Mouse (Mus musculus) heart, adult 11 months (tissue): ENCODE results near the gene Abcc6.
A peak's percentile ranks its signal among the peaks of the same experiment; 100 is the strongest.
"Not testable (repeated sequence)": the region's sequence is repeated elsewhere in the genome, so short reads cannot be mapped to it uniquely, and the experiment has no call there.

Experiments
- DNase-seq: peaks from one replicate; pipeline ENCODE4 v3.0.0; 2022

Gene Abcc6

DNA sequence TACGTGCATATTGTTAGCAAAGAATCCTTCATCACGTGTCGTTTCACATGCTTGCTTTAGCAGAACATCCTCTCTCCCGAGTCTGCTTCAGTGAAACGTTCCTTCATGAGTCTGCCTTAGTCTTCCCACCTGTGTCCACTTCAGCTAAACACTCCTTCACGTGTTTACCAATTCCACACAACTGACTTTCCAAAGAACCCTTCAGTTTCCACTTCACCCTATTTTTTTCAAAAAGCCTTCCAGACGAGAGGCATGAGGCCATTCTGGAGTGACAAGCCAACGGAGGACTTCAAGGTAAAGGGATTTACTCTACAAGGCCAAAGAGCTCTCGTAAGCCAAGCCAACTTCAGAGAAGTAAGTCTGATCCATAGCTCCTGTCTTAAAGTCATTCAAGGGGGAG lies 4.7 kb downstream of the Abcc6 start:
- no peak for DNase-seq

DNA sequence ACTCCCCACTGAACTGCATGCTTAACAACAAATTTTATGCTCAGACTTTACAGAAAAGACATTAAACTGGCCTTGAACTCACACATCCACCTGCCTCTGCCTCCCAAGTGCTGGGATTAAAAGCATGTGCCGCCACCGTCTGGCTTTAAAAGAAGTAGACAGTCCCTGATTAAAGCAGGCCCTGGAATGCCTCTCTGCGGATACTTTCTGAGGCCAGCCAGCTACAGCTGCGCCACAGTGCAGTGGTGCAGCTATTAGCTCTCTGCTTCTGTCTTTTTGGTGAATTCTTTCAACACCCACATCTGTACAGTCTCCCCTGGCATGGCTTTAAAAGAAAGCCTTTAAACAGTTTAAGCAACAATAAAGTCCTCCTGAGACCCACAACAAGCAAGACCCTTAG lies 8.2 kb downstream of the Abcc6 start:
- DNase-seq: no peak

DNA sequence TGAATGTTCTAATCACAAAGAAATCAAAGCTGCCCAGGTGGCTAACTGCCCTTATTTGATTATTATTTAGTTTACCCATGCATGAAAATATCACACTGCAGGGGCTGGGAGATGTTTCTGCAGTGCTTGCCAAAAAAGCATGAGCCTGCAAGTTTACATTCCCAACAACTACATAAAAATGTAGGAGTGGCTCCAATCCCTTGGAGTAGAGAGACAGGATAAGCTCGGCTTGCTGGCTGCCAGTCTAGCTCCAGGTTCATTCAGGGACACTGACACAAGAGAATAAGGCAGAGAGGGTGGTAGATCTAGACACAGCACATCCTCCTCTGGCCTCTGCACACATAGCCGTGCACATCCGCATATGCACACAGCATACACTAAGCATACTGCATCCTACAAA lies 10.5 kb downstream of the Abcc6 start:
- DNase-seq: no peak

DNA sequence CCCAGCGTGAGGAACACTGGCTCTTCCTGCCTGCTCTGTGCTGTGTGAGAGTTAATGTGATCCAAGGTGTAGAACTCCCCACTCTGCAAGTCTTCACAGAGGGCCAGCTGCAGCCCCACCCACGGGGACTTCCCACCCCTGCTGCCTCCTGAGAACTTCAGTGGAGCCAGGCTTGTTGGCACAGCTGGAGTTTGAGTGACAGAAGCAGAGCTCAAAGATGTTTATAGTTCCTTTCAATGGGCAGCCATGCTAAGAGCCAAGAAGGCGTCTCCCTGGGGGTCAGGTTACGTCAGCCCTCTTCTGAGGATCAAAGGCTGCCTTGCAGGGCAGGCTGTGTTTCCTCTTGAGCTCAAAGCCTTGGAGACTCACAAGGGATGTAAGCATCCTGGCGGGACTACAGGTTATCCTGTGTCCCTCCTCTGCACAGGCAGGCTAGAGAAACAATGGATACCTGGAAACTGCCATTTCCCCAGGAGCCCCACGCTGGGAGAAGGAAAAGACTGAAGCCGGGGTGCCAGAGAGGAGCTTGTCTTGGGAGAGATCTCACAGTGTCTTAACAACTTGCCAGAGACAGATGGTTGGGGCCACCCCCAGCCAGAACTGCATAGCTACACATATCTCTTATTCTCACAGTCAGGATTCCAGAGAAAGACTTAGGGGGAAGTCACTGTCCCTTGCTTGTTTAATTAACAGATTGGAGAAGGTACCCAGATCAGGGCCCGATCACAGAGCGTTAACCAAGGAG lies 16.7 kb downstream of the Abcc6 start:
- DNase-seq: peak; percentile 89

DNA sequence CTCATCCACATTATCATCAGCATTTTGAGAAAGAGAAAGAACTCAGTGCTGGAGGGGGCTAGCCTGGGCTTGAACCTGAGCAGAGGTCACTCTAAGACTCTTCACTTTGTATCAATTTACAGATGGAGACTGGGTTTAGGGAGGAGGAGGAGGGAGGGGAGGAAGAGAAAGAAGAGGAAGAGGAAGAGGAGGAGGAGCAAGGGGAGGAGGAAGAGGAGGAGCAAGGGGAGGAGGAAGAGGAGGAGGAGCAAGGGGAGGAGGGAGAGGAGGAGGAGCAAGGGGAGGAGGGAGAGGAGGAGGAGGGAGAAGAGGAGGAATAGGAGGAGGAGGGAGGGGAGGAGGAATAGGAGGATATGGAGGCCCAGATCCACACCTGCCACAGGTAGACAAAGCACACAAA lies 18.0 kb downstream of the Abcc6 start:
- no peak for DNase-seq

DNA sequence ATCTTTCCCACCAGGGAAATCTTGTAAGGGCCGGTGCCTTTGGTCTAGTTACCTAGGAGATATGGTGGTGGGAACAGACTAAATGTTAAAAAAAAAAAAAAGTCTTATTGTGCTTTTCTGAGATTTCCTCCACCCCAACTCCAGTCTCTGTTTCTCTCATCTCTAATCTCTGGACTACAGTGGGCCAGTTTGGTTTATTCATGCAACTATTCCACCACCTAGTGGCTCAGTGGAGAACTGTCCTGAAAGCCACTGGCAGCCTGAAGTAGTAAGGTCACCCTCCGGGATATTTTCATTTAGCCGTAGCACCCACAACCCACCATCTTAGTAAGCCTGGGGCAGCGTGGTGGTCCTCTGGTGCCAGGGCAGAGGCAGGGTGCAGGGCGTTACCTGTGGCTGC lies 20.5 kb downstream of the Abcc6 start:
- peak; percentile 91 for DNase-seq

DNA sequence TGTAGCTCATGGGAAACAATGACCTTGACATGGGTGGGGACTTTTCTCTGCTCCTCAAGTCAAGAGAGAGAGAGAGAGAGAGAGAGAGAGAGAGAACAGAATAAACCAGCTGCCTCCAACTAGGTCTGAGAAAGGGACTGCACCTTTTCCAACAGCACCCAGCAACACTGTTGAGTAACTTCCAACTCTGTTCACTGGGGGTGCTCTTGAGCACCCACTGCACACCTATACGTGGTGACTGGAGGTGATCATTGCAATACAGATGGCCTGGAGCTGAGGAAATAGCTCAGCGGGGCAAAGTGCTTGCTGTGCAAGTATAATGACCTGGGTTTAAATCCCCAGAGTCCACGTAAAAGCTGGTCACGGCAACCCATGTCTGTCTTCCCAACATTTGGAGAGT lies 27.4 kb downstream of the Abcc6 start:
- DNase-seq: no peak

DNA sequence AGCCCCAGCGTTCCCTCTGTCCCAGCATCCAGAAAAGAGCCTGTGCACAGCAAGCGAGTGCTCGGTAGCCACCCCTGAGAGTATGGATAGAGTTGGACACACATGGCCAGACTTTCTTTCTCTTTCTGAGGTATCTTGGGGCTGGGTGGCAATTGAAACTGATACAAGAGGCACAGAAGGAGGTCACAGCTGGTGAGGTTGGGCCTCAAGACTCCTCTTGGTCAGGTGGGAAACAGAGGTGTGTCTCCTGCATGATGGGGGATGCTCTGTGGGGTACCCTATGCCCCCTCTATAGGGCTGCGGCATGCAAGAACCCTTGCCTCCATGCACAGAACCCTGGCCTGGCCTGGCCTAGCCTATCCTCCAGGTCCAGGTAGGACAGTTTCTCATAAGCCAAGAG lies 29.5 kb downstream of the Abcc6 start:
- DNase-seq: no peak

DNA sequence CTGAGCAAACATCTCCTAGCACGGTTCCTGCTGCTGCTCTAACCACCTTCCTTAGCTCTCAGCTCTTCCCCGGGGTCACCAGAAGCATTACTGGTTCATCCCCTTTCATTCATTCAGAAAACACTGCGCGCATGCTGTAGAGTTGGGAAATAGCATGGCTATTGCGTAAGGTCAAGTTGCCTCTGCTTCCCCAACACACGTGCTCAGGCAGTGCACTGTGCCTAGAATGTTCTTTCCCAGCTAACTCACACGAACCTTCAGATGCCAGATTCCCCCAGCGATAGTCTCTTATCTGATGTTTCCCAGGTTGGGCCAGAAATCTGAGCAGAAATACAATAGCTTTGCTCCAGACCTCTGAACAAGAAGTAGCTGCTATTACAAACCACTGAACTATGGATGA lies 37.6 kb downstream of the Abcc6 start:
- DNase-seq: no peak

DNA sequence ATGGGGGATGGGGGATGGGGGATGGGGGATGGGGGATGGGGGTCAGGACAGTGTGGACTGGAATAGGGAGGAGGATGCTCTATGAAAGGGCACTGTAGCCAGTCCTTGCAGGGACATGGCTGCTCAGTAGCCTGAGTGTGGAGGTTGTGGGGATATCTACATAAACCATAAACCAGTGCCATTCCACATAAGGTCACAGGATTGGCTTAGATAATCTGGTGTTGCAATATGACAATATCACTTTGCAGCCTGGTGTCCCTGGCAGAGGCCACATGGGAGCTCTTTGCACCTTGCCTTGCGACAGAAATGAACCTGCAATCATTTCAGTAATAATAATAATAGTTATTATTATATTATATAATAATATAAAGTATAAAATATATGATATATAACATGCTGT lies 41.8 kb downstream of the Abcc6 start:
- no peak for DNase-seq

DNA sequence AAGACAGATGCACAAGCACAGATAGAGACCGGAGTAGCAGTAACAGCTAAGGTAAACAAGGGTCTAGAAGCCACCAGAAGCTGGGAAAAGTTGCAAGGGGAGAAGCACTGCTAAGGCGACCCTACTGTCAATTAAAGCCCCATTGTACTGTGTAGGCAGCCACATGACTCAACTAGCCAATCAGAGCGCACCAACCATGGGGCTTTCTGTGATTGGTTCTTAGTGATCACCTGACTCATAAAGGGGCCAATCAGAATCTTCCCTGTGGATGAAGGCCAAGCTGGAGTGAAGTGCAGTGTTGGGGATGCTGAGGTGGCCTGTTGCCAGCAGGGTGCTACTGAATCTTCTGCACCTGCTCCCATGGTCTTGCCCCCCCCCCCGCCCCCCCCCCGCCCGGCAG lies 43.2 kb downstream of the Abcc6 start:
- DNase-seq: no peak

DNA sequence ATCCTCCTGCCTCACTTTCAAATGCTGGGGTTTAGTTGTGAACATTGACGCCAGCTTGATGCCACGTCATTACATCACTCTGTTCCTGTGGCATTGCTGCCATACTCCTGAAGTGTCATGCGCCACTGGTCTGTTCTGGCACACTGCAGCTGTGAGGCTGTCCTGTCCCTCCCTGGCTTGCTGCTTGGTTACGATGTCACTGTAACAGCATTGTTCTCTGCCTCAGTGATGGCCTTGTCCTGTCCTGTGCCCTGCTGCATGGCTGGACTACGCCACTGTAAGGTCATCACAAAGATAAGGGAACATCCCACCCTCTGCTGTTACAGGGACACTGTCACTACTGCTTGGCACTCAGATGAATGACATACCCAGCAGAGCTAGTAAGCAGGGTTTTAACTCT lies 48.5 kb downstream of the Abcc6 start:
- no peak for DNase-seq

DNA sequence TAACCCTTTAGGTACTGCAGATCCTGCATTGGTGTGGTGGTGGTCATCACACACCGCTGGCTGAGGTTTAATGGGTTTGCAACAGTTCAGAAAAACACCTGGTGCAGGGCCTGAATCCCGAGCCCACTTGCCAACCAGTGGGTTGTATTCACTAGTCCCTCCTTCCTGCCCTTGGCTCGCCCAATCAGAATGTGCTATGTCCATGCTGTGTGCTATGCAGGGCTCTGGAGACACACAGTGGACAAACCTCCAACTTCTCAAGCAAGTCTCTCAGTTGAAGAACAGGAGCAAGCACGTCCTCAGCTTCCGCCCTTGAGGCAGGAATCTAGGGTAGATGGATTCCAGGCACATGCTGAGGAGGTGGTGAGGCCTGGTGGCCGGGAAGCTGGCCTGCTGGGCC lies 55.6 kb downstream of the Abcc6 start:
- no peak for DNase-seq

DNA sequence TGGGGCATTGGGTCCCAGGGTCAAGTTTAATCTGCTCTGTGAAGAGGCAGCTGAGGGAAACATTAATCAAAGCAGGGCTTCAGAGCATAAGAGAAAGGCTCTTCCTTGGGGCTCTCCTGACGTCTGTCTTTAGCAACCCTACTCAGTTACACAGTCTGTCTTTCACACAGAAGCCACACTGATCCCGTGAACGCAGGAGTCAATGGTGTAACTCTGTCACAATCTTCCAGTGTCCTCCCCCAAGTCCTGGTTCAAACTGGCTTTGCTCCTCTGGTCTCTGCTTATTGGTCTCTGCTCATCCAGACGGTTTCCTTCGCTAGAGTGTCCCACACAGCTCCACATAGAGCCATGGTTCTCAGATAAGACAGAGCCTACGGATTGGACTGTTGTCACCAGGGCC lies 56.0 kb downstream of the Abcc6 start:
- DNase-seq: no peak

DNA sequence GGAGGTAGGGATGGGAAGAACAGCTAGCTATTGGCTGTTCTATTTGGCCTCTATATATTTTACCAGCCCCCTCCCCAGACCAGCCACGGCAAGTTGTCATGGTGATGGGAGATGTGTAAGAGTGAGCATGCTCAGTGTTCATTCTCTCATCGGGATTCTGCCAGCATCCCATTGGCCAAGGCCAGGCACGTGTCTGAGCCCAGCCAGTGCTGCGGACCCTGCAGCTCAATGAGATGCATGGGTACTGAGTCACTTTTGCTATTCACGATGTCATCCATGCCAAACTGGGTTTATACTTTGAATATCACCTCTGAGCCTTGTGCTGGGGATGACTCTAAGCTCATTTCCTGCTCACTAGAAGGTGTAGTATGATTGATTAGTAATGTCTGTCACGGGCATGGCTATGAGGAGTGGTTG lies 56.8 kb downstream of the Abcc6 start:
- no peak for DNase-seq

DNA sequence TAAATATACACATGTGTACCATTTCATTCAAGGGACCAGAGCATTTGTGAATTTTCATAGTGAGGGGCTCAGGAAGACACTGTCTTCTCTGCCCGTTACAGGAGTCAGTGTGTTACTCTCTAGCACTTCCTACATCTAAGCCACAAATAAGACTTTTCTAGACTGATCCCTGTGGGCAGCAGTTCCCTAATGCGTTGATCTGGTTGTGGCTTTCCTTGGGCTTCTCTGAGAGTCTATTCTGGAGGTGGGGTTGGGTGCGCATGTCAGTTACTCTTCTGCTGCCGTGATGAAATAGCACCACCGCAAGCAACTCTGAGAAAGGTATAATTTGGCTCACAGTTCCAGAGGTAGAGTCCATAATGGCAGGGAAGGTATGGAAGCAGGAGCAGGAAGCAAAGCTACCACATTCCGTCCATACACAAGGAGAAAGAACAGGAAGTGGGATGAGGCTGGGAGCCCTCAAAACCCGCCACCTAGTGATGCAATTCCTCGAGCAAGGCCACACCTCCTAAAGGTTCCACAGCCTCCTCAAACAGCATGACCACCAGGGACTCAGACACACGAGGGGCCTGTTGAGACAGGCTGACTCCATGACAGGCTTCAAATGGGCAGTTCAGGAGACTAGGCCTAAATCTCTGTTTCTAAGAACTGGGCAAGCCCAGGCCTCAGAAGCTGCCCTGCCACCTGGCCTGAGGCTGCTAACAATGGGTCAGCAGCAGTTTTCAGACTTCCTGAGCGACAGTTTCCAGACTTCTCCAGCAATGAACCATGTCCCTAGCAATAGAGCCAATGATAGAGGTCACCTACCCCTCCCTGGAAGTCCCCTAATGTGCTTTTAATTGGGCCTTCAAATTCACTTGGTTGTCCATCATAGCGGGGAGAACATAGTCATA lies 58.0 kb downstream of the Abcc6 start:
- DNase-seq: no peak

DNA sequence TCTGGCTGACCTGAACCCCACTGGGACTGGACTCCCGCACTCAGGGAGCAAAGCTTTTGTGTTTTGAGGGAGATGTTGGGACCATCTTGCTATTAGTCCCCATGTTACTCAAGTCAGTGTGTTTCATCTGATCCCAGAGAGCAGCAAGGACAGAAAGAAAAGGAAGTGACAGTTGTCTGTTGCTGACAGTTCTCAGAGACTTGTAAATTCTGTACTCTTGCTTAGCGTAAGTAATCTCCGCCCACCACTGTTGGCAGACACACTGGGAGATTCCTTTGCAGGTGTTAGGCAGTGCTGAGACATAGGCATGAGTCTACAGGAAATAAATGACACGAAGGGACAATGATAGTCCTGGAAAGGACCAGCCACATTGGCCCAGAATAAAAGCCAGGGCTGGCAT lies 73.5 kb downstream of the Abcc6 start:
- DNase-seq: no peak

DNA sequence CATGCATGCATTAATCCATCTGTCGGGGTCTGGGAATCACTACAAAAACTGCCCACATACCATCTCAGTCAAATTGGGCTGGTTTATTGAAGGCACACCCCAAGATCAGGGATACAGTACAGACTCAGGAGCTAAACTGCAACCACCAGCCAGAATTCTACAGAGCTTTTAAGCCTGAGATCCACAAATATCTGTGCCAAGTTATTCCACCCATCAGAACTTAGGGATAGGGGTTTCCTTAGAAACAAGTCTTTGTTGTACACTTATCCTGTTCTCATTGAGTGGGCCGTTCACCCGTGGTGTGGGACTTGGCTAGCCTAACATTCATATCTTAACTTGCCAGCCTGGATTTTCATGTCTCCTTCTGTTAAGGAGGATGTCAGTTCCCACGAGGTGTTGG lies 81.0 kb downstream of the Abcc6 start:
- DNase-seq: no peak

DNA sequence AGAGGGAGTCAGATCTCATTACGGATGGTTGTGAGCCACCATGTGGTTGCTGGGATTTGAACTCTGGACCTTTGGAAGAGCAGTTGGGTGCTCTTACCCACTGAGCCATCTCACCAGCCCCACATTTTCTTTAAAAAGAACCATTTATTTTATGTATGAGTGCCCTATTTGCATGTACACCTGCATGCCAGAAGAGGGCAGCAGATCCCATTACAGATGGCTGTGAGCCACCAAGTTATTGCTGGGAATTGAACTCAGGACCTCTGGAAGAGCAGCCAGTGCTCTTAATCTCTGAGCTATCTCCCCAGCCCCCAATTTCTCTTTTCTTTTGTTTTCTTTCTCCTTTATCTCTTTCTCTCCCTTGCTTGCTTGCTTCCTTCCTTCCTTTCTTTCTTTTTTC lies 86.8 kb downstream of the Abcc6 start:
- not testable (repeated sequence) for DNase-seq

DNA sequence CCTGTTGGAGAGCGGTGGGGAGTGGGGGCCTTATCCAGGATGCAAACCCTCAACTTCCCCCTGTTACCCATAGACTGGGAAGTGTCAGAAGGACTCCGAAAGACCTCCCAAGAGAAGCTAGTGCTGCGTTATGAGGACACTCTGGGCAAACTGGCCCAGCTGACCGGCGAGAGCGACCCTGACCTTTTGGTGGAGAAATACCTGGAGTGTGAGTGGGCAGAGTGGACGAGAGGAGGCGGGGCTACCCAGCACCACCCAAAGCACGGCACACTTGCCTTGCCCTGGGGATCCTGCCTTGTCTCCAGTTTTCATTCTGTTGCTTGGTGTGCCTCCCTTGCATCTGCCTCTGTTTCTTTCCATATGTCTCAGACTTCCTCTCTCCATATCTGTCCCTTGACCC lies 88.1 kb downstream of the Abcc6 start:
- DNase-seq: no peak

DNA sequence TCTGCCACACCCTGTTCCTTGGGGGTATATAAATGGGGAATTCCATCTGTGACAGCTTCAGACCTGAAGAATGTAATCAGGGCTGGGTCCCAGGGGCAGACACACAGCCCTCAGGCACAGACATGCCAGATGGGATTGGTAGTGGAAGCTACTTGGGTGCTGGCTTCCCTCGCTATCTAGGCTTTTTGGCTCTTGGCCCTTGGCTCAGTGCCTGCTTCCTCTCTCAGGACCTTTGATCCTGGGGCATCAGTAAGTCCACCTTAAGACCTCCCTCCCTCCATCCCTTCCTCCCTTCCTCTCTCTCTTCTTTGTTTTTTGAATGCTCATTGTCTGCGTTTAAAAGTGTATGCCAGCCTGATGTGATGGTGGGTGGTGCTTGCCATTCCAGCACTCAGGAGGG lies 90.3 kb downstream of the Abcc6 start:
- DNase-seq: no peak

DNA sequence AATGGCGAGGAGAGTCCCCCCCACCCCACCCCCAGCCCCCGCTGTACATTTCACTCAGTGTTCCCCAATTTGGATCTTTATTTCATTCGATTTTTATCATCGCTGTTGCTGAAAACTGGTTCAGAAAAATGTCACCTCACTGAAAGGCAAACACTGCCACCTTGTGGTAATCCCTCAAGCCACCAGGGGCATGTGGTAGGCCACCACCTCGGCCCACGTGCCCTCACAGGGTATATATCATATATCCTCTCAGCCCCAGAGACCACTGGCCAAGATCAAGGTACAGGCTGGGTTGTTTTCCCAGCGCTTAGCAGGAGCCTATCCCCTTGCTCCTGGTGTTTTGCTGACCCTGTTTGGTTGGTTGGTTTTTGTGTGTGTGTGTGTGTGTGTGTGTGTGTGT lies 95.0 kb downstream of the Abcc6 start:
- peak; percentile 87 for DNase-seq

DNA sequence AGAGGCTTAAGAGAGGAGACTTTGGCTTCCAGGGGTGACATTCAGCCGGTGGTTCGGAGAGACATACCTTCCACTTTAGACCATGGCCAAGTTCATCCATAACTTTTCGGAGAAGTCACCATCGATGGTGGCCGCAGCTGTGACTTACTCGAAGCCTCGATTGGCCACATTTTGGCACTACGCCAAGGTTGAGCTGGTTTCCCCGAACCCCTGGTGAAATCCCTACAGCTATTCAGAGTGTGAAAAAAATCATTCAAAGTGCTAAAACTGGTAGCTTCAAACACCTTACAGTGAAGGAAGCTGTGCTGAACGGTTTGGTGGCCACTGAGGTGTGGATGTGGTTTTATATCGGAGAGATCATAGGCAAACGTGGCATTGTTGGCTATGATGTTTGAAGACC lies 96.3 kb downstream of the Abcc6 start:
- DNase-seq: not testable (repeated sequence)

DNA sequence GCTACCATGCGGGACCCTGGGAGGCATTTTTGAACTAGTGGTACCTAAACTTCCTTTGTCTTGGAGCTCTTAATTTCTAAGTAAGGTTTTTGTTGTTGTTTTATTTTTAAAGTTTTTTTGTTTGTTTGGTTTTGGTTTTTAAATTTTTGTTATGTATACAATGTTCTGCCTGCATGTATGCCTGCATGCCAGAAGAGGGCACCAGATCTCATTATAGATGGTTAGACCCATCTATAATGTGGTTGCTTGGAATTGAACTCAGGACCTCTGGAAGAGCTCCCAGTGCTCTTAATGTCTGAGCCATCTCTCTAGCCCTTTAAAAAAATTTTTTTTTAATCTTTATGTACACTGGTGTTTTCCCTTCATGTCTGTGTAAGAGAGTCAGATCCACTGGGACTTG lies 100.4 kb downstream of the Abcc6 start:
- no peak for DNase-seq
